Mouse (Mus musculus) myocyte (in vitro differentiated cells): ENCODE data around the gene Stard10.

Source experiments
- CEBPB ChIP-seq: IDR thresholded peaks from 2 replicates; pipeline ENCODE4 v1.6.1; 2011; ENCODE audit warnings: mild to moderate bottlenecking, moderate library complexity; ENCODE audit not compliant: poor library complexity, insufficient read depth, severe bottlenecking
- E2F4 ChIP-seq: IDR thresholded peaks from one replicate; pipeline ENCODE4 v1.6.1; 2011; ENCODE audit warnings: mild to moderate bottlenecking, control low read depth, moderate library complexity; ENCODE audit not compliant: insufficient read depth
- MYOD1 ChIP-seq, 3 experiments: IDR thresholded peaks; one replicate each; pipeline ENCODE4 v1.6.1; 2011; ENCODE audit warnings: control low read depth in 2 of 3, low read depth in 2 of 3, mild to moderate bottlenecking in 2 of 3, moderate library complexity in 1 of 3; ENCODE audit not compliant: insufficient read length in 2 of 3, control insufficient read depth in 1 of 3
- MYOG ChIP-seq, 3 experiments: IDR thresholded peaks; one replicate each; pipeline ENCODE4 v1.6.1; 2011; ENCODE audit warnings: control low read depth in 2 of 3, low read depth in 2 of 3, mild to moderate bottlenecking in 2 of 3; ENCODE audit not compliant: insufficient read length in 2 of 3, control insufficient read depth in 1 of 3, insufficient read depth in 1 of 3
- POLR2A ChIP-seq: IDR thresholded peaks from one replicate; pipeline ENCODE4 v1.6.1; 2011; ENCODE audit warnings: low read depth, mild to moderate bottlenecking, control low read depth, moderate library complexity; ENCODE audit not compliant: insufficient read length
- SRF ChIP-seq: IDR thresholded peaks from one replicate; pipeline ENCODE4 v1.6.1; 2011; ENCODE audit warnings: low read depth; ENCODE audit not compliant: control insufficient read depth, insufficient read length
- USF1 ChIP-seq: IDR thresholded peaks from one replicate; pipeline ENCODE4 v1.6.1; 2011; ENCODE audit warnings: low read depth, mild to moderate bottlenecking, control low read depth, moderate library complexity

DNA sequence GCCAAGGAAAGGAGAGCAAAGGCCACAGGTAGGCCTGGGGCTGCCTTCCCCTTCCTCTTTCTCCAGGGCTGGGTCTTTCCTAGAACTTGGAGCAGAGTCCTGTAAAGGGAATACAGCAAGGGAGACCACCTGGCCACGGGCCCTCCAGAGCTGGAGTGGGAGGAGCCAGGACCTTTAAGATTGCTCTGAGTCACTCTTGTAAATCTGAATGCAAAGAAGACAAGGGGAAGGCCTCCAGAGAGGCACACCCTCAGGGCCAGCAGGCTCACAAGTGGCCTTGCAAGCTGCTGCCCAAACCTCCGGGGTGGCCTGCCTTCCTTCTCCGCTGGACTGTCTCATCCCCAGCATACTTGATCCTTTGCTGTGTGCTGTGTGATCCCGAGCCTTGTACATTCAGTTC, 44.9 kb downstream of the Stard10 start:
- no peak for TF ChIP-seq MYOG (IDR thresholded peaks at IDR 0.05; ENCODE audit: control insufficient read depth in 1 of 3, insufficient read depth in 1 of 3, insufficient read length in 2 of 3, low read depth in 2 of 3)
- no peak for TF ChIP-seq E2F4
- no peak for TF ChIP-seq CEBPB
- TF ChIP-seq POLR2A = no peak
- TF ChIP-seq MYOD1 (IDR thresholded peaks at IDR 0.05; ENCODE audit: control insufficient read depth in 1 of 3, insufficient read length in 2 of 3, low read depth in 2 of 3) = no peak
- TF ChIP-seq SRF = no peak
- TF ChIP-seq USF1 = no peak
